Mouse (Mus musculus): ENCODE data around the gene Cyp11a1.

Cyp11a1 gene

GRCm38 (mm10) chr9:58003272-58003671 lies 2.9 kb upstream of the Cyp11a1 start:
- no peak for DNase-seq (ENCODE audit: extremely low read depth, low read depth, low spot score)

- DNase-seq (ENCODE audit: extremely low read depth, low read depth, low spot score) = no peak
Observed at GRCm38 (mm10) chr9:58008336-58009014, 2.3 kb downstream of the Cyp11a1 start.

GRCm38 (mm10) chr9:58009015-58009362 lies 2.8 kb downstream of the Cyp11a1 start:
- DNase-seq (ENCODE audit: extremely low read depth, low read depth, low spot score) = no peak

- no peak for DNase-seq (ENCODE audit: extremely low read depth, low read depth, low spot score)
Observed at GRCm38 (mm10) chr9:58009588-58009987, 3.4 kb downstream of the Cyp11a1 start.

- no peak for DNase-seq (ENCODE audit: extremely low read depth, low read depth, low spot score)
Observed at GRCm38 (mm10) chr9:58011027-58011426, 4.8 kb downstream of the Cyp11a1 start.

GRCm38 (mm10) chr9:58011552-58011951 lies 5.3 kb downstream of the Cyp11a1 start:
- DNase-seq (ENCODE audit: extremely low read depth, low read depth, low spot score) = no peak

GRCm38 (mm10) chr9:58012486-58012885 lies 6.3 kb downstream of the Cyp11a1 start:
- DNase-seq (ENCODE audit: extremely low read depth, low read depth, low spot score) = no peak

- no peak for DNase-seq (ENCODE audit: extremely low read depth, low read depth, low spot score)
Observed at GRCm38 (mm10) chr9:58012935-58013334, 6.7 kb downstream of the Cyp11a1 start.

- DNase-seq (ENCODE audit: extremely low read depth, low read depth, low spot score) = no peak
Observed at GRCm38 (mm10) chr9:58014393-58015160, 8.4 kb downstream of the Cyp11a1 start.

GRCm38 (mm10) chr9:58015856-58016255 lies 9.6 kb downstream of the Cyp11a1 start:
- DNase-seq (ENCODE audit: extremely low read depth, low read depth, low spot score) = no peak

GRCm38 (mm10) chr9:58016962-58017361 lies 10.8 kb downstream of the Cyp11a1 start:
- no peak for DNase-seq (ENCODE audit: extremely low read depth, low read depth, low spot score)

GRCm38 (mm10) chr9:58018385-58018784 lies 12.2 kb downstream of the Cyp11a1 start:
- DNase-seq (ENCODE audit: extremely low read depth, low read depth, low spot score) = no peak

- DNase-seq (ENCODE audit: extremely low read depth, low read depth, low spot score) = no peak
Observed at GRCm38 (mm10) chr9:58025995-58026394, 19.8 kb downstream of the Cyp11a1 start.

- DNase-seq (ENCODE audit: extremely low read depth, low read depth, low spot score) = no peak
Observed at GRCm38 (mm10) chr9:58027426-58028180, 21.4 kb downstream of the Cyp11a1 start.

- DNase-seq (ENCODE audit: extremely low read depth, low read depth, low spot score) = no peak
Observed at GRCm38 (mm10) chr9:58028841-58029240, 22.6 kb downstream of the Cyp11a1 start.

GRCm38 (mm10) chr9:58029635-58030034 lies 23.4 kb downstream of the Cyp11a1 start:
- DNase-seq (ENCODE audit: extremely low read depth, low read depth, low spot score) = no peak

GRCm38 (mm10) chr9:58031895-58032294 lies 25.7 kb downstream of the Cyp11a1 start:
- no peak for DNase-seq (ENCODE audit: extremely low read depth, low read depth, low spot score)

- no peak for DNase-seq (ENCODE audit: extremely low read depth, low read depth, low spot score)
Observed at GRCm38 (mm10) chr9:58035519-58035918, 29.3 kb downstream of the Cyp11a1 start.

- DNase-seq (ENCODE audit: extremely low read depth, low read depth, low spot score) = no peak
Observed at GRCm38 (mm10) chr9:58035951-58036698, 29.9 kb downstream of the Cyp11a1 start.

- no peak for DNase-seq (ENCODE audit: extremely low read depth, low read depth, low spot score)
Observed at GRCm38 (mm10) chr9:58036961-58037360, 30.8 kb downstream of the Cyp11a1 start.

All from fat pad, adult 2 months (tissue).